Mouse (Mus musculus) stomach, embryonic 15.5 days (tissue): ENCODE results near the gene Col18a1. TPM values are rescaled to one million over a fixed set of nuclear protein-coding genes. Genes with fewer than 3 reads are reported as not detected.

Experiments used
- ATAC-seq: fragments of 200-750 bp; cut with Nextera tagmentation; 2 replicates; pipeline ENCODE4 v1.8.0; 2017; ENCODE audit warnings: low read depth, moderate number of reproducible peaks, moderate TSS enrichment; ENCODE audit not compliant: insufficient read depth, low FRiP score
- H3K27ac ChIP-seq: fragments of 300-500 bp; sonication (generic); 2 replicates; pipeline ENCODE4 v1.5.1; 2015; ENCODE audit warnings: mild to moderate bottlenecking, inconsistent platforms
- H3K27me3 ChIP-seq: fragments of 300-500 bp; sonication (generic); replicated peaks from 2 replicates; pipeline ENCODE4 v1.6.1; 2015; ENCODE audit warnings: inconsistent platforms
- H3K36me3 ChIP-seq: fragments of 300-500 bp; sonication (generic); 2 replicates; pipeline ENCODE4 v1.6.1; 2015; ENCODE audit warnings: inconsistent platforms
- H3K4me1 ChIP-seq: fragments of 300-500 bp; sonication (generic); 2 replicates; pipeline ENCODE4 v1.6.1; 2015; ENCODE audit warnings: inconsistent platforms
- H3K4me2 ChIP-seq: fragments of 300-500 bp; sonication (generic); 2 replicates; pipeline ENCODE4 v1.6.1; 2015; ENCODE audit warnings: mild to moderate bottlenecking, inconsistent platforms
- H3K4me3 ChIP-seq: fragments of 300-500 bp; sonication (generic); replicated peaks from 2 replicates; pipeline ENCODE4 v1.5.1; 2015; ENCODE audit warnings: inconsistent platforms
- H3K9ac ChIP-seq: fragments of 300-500 bp; sonication (generic); 2 replicates; pipeline ENCODE4 v1.6.1; 2015; ENCODE audit warnings: inconsistent platforms
- H3K9me3 ChIP-seq: fragments of 300-500 bp; sonication (generic); 2 replicates; pipeline ENCODE4 v1.6.1; 2016; ENCODE audit warnings: inconsistent platforms
- WGBS: fragments of 180-500 bp; shearing (Covaris S2); methylation state at CpG from one replicate; pipeline ENCODE4 v1.1.7; 2015; 5-methylcytosine and 5-hydroxymethylcytosine counted together
- polyA plus RNA-seq: library from polyadenylated mRNA; unstranded; fragments of >200 nt; fragmentation: Nextera tagmentation; extraction: Ambion mirVana; gene quantifications from 2 replicates; pipeline ENCODE4 v1.2.1, GENCODE M21; 2015

The Col18a1 gene
- polyA plus RNA-seq, 1 experiment from 2014 or later, result 70.3 TPM

DNA sequence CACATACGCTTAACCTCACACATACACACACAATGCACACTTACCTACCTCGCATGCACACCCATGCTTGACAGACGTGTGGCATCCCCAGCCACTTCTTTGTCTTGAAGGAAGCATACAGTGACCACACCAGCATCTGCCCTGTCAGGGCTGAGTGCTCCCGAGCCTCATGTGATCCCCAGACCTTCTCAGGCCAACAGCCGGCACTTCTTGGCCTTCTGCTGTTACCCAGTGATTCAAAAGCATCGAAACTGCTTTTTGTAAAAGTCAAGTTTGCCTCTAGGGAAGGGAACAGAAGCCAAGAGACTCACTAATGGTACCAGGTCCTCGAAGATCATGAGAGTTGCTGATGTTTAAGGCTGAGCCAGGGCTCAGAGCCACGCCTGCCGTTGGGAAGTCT is 33.9 kb upstream of the Col18a1 start:
- Histone ChIP-seq H3K27me3 (no peaks in the 10 kb centered on the region), H3K9ac (no peak overlapping the region), H3K9me3 (no peaks in the 10 kb centered on the region), H3K4me2 (no peak overlapping the region), H3K4me1 (peaks cover 10% of the 10 kb centered on the region; the same call in 1 of the 2 replicates), H3K4me3 (no peak overlapping the region), H3K27ac (no peak overlapping the region), H3K36me3 (no peaks in the 10 kb centered on the region)
- ATAC-seq, result no peak
- WGBS, result 77% methylated on average over 9 of the region's 9 CpGs

DNA sequence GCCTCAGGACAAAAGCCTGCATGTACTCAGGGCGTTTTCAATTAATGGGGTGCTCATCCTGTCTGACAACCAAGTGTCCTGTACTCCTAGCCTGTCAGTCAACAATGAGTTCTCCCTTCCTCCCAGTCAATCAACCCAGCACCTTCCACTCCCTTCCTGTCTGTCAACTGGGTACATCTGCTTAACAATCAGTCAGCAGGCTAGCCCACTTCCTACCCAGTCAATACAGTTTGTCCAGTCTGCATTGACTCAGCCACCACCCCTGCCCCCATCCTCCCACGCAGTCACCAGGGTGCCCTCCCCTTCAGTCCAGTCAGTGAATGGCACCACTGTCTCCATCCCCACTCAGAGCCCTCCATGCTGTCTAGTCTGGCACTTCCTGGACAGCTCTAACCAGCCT is 32.9 kb upstream of the Col18a1 start:
- no peak overlapping the region for H3K4me3 ChIP-seq
- peaks cover 10% of the 10 kb centered on the region; the same call in 1 of the 2 replicates for H3K4me1 ChIP-seq
- no peaks in the 10 kb centered on the region for H3K36me3 ChIP-seq
- H3K9ac ChIP-seq, result no peak overlapping the region
- WGBS, result 75% methylated on average over 2 of the region's 2 CpGs
- H3K9me3 ChIP-seq, result no peaks in the 10 kb centered on the region
- ATAC-seq, result no peak
- no peak overlapping the region for H3K27ac ChIP-seq
- no peak overlapping the region for H3K4me2 ChIP-seq
- H3K27me3 ChIP-seq, result no peaks in the 10 kb centered on the region

DNA sequence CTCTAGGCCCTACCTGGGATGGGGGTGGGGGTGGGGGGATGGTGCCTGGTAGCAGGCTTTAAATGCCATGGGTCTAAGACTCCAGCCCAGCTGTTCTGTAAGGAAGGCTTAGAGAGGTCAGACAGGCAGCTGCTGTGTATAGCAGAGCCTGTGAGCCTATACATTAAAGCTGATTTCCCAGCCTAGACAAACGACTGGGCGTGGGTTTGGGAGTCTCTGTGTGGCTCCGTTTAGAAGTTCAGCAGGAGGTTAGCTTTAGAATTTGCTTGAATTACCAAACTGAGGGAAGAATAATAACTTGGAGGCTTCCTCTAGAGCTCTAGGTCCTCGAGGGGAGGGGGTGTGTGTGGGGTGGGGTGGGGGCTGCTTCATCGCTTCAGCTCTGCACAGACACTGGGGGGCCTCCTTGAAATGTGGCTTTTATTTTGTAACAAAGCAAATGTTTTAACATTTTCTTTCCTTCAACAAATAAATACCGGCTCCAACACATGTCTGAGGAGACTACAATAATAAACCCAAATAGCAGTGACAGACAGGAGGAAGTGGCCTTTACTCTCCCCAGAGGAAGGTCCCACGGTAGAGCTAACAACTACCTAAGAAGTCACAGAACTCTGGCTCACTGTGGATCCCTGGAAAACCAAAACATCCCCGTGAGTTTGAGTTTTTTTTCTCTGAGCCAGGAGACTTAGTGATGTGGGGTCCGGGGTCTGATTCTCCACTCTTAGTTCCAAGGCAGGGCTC is 31.3 kb upstream of the Col18a1 start:
- Histone ChIP-seq H3K36me3 (no peaks in the 10 kb centered on the region), H3K4me2 (no peak overlapping the region), H3K4me1 (peaks cover 10% of the 10 kb centered on the region; the same call in 1 of the 2 replicates), H3K9ac (no peak overlapping the region), H3K9me3 (no peaks in the 10 kb centered on the region), H3K27me3 (no peaks in the 10 kb centered on the region), H3K4me3 (no peak overlapping the region), H3K27ac (peak overlapping the region; percentile 63)
- ATAC-seq, result no peak
- 19% methylated on average over 9 of the region's 9 CpGs for WGBS

DNA sequence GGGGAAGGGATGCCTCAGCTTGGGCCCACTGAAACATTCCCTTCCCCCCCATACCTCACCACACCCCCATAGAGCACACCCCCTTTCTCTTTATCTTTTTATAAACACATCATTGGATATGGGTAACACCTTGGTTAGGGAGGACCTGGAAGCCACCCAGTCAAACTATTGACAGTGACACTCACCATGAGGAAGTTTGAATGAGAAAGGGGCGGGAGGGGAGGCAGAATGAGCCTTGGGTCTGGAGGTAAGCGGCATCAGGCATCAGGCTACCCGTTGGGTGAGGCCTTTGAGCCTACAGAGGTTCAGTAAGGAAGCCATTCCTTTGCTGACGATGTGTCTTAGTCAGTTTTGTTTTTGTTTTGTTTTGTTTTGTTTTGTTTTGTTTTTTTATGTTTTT is 30.3 kb upstream of the Col18a1 start:
- 75% methylated on average over 4 of the region's 4 CpGs for WGBS
- Histone ChIP-seq H3K4me2 (no peak overlapping the region), H3K27ac (no peak overlapping the region), H3K9me3 (no peaks in the 10 kb centered on the region), H3K9ac (no peak overlapping the region), H3K27me3 (no peaks in the 10 kb centered on the region), H3K4me1 (peaks cover 10% of the 10 kb centered on the region; the same call in 1 of the 2 replicates), H3K4me3 (no peak overlapping the region), H3K36me3 (no peaks in the 10 kb centered on the region)
- ATAC-seq, result no peak

- 84% methylated on average over 3 of the region's 3 CpGs for WGBS
- no peaks in the 10 kb centered on the region for H3K36me3 ChIP-seq
- H3K4me3 ChIP-seq, result no peak overlapping the region
Measured at GRCm38 (mm10) chr10:77196115-77196514, 29.8 kb upstream of the Col18a1 start.

DNA sequence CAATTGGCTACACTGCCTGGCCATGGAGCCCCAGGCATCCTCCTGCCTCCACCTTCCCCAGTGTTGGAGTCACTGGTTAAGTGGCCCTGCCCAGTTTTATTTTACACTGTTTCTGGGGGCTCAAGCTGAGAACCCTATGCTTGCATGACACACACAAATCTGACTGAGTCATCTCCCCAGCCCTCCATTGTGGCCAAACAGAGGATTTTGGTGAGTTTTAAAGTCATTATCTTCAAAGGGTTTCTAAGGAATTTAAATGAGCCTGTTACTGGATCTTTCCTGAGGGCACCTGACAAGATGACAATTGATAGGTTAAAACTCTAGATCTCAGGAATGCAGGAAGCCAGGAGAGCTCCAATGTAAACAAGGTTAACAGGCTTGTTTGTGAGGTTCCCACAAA is 27.1 kb upstream of the Col18a1 start:
- no peak overlapping the region for H3K27ac ChIP-seq
- no peak for ATAC-seq

More at GRCm38 (mm10) chr10:77196115-77196514, 29.8 kb upstream of the Col18a1 start:
- Histone ChIP-seq H3K27ac (no peak overlapping the region), H3K4me2 (no peak overlapping the region), H3K9me3 (no peaks in the 10 kb centered on the region), H3K27me3 (no peaks in the 10 kb centered on the region), H3K4me1 (peaks cover 10% of the 10 kb centered on the region), H3K9ac (no peak overlapping the region)
- 0 out of 2 replicates have a peak, but pooled peaks have one; percentile 1 for ATAC-seq

DNA sequence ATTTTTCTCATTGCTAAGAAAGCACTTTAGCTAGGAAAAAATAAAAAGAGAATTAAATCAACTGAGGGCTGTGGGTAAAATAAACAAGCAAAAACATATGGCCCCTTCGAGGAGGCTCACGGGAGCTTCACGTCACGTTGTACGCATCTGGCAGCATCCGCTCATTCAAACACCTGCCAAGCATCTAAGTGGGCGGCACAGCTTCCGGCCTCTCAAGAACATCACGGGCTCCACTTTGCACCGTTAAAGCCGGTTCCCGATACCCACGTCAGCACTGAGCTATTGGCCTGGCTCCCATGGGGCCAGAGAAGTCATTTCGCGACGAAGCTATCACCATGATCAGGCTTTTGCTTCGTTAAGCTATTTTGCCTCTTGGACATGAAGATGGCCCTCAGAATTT is 26.4 kb upstream of the Col18a1 start:
- no peaks in the 10 kb centered on the region for H3K27me3 ChIP-seq
- H3K4me2 ChIP-seq, result no peak overlapping the region
- H3K9ac ChIP-seq, result no peak overlapping the region
- H3K4me3 ChIP-seq, result no peak overlapping the region
- no peak overlapping the region for H3K27ac ChIP-seq
- no peaks in the 10 kb centered on the region for H3K36me3 ChIP-seq
- H3K4me1 ChIP-seq, result peaks cover 5% of the 10 kb centered on the region
- WGBS, result 61% methylated on average over 17 of the region's 17 CpGs
- ATAC-seq, result no peak
- no peaks in the 10 kb centered on the region for H3K9me3 ChIP-seq

More for the DNA sequence above, 27.1 kb upstream of the Col18a1 start:
- Histone ChIP-seq H3K9ac (no peak overlapping the region), H3K4me3 (no peak overlapping the region), H3K36me3 (no peaks in the 10 kb centered on the region), H3K4me2 (no peak overlapping the region), H3K27me3 (no peaks in the 10 kb centered on the region), H3K4me1 (peaks cover 10% of the 10 kb centered on the region), H3K9me3 (no peaks in the 10 kb centered on the region)

DNA sequence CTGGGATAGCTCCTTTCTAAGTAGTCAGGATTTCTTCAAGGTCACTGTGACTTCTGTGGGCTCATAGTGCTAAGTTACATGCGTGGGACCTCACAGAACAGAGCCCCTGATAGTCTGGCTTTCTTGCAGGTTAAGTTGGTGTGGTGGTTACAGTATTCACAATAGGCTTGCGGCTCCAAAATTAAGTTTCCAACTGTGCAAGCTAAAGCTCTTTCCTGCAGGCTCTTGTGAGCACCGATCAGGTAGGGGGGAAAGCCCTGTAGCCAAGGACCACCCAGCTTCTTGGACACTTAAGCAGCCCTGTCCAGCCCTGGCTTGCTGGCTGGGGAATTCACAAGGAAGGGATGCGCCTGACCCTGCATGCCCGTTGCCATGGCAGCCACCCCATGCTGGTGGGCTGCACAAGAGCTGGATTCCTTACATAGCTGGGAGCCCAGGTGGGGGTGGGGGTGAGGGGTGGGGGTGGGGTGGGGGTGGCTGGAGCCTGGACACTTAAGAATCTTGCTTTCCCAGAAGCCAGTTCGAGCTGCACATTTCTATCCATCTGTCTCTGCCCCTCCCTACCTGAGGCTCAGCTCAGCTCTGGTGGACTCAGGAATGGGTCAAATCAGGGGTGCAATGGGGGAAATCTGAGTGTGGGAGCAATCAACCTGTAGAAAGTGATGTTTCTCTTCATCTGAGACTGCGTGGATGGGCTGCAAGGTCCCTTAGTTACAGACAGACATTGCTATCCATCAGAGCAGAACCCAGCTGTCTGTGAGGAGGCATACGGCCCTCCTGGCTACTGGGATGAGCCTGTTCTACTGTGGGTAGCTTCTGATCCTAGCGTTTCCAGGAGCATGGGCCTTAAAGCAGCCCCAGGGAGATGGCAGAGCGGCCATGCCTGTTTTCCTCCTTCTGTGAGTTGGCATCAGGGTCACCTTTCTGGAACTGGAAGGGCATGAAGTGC is 24.9 kb upstream of the Col18a1 start:
- no peaks in the 10 kb centered on the region for H3K27me3 ChIP-seq
- ATAC-seq, result peak; percentile 30; the same call in 1 of the 2 replicates

DNA sequence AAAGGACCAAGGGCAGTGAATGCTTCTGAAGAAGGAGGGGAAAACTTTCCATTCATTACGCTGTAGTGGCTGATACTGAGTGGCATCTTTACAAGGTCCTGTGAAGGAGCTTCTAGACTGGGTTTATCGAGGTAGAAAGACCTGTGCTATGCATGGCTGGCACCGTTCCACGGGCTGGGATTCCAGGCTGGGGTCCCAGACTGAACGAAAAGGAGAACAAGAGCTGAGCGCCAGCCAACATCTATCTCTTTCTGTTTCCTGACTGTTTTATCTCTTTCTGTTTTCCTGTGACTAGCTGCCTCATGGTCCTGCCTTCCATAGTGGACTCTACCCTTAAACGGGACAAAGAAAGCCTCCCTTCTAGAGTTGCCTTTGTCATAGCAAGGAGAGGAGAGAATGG is 21.1 kb upstream of the Col18a1 start:
- no peak overlapping the region for H3K4me3 ChIP-seq
- no peaks in the 10 kb centered on the region for H3K9me3 ChIP-seq
- ATAC-seq, result no peak
- H3K4me2 ChIP-seq, result no peak overlapping the region
- H3K36me3 ChIP-seq, result no peaks in the 10 kb centered on the region
- 61% methylated on average over 7 of the region's 7 CpGs for WGBS
- H3K9ac ChIP-seq, result no peak overlapping the region
- H3K27me3 ChIP-seq, result no peaks in the 10 kb centered on the region
- H3K27ac ChIP-seq, result no peak overlapping the region
- peaks cover 2% of the 10 kb centered on the region for H3K4me1 ChIP-seq

More for the DNA sequence above, 24.9 kb upstream of the Col18a1 start:
- no peak overlapping the region for H3K4me3 ChIP-seq
- no peaks in the 10 kb centered on the region for H3K36me3 ChIP-seq
- WGBS, result 32% methylated on average over 10 of the region's 10 CpGs
- H3K4me2 ChIP-seq, result no peak overlapping the region
- no peak overlapping the region for H3K27ac ChIP-seq
- peaks cover 2% of the 10 kb centered on the region for H3K4me1 ChIP-seq
- H3K9me3 ChIP-seq, result no peaks in the 10 kb centered on the region
- no peak overlapping the region for H3K9ac ChIP-seq

DNA sequence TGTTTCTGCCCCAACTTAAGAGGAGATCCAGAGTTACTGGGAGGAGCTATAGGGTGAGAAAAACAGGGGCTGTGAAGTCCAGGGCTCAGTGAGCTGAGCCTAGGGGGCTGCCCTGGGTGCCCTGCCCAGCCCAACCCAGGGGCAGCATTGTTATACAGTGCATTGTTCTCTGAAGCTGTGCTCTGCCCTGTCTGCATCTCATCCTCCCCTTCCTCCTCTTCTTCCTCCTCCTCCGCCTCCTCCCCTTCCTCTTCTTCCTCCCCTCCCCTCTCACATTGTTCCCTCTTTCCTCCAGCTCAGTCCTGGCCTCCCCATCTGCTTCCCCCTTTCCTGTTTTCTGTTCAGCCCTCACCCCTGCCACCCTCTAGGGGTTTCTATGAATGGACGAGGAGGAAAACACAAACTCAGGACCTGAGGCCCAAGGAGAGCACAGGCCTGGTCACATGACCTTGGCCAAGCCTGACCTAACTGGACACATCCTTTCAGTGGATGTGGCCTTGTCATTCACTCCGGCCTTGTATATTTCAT is 16.5 kb upstream of the Col18a1 start:
- Histone ChIP-seq H3K27ac (no peak overlapping the region), H3K4me2 (no peak overlapping the region), H3K4me1 (peaks cover 2% of the 10 kb centered on the region; the same call in 1 of the 2 replicates), H3K9me3 (no peaks in the 10 kb centered on the region), H3K9ac (no peak overlapping the region), H3K36me3 (no peaks in the 10 kb centered on the region), H3K4me3 (no peak overlapping the region), H3K27me3 (no peaks in the 10 kb centered on the region)
- ATAC-seq, result peak; percentile 63; the same call in 1 of the 2 replicates
- WGBS, result 68% methylated on average over 3 of the region's 3 CpGs

- no peak overlapping the region for H3K4me2 ChIP-seq
- no peak overlapping the region for H3K27ac ChIP-seq
- H3K4me3 ChIP-seq, result no peak overlapping the region
- WGBS, result 66% methylated on average over 3 of the region's 3 CpGs
- H3K4me1 ChIP-seq, result no peaks in the 10 kb centered on the region
- no peak overlapping the region for H3K9ac ChIP-seq
- no peaks in the 10 kb centered on the region for H3K9me3 ChIP-seq
- H3K36me3 ChIP-seq, result no peaks in the 10 kb centered on the region
- no peaks in the 10 kb centered on the region for H3K27me3 ChIP-seq
- ATAC-seq, result no peak
Measured at GRCm38 (mm10) chr10:77180110-77180509, 13.8 kb upstream of the Col18a1 start.

- no peak overlapping the region for H3K4me2 ChIP-seq
- no peak overlapping the region for H3K9ac ChIP-seq
- no peak for ATAC-seq
- H3K36me3 ChIP-seq, result no peaks in the 10 kb centered on the region
- no peaks in the 10 kb centered on the region for H3K4me1 ChIP-seq
- H3K27ac ChIP-seq, result no peak overlapping the region
- H3K27me3 ChIP-seq, result no peaks in the 10 kb centered on the region
- H3K4me3 ChIP-seq, result no peak overlapping the region
- 73% methylated on average over 7 of the region's 7 CpGs for WGBS
- H3K9me3 ChIP-seq, result no peaks in the 10 kb centered on the region
Measured at GRCm38 (mm10) chr10:77178691-77179090, 12.3 kb upstream of the Col18a1 start.
